Mouse (Mus musculus): Measurements from ENCODE around the gene Chrm5.

DNA sequence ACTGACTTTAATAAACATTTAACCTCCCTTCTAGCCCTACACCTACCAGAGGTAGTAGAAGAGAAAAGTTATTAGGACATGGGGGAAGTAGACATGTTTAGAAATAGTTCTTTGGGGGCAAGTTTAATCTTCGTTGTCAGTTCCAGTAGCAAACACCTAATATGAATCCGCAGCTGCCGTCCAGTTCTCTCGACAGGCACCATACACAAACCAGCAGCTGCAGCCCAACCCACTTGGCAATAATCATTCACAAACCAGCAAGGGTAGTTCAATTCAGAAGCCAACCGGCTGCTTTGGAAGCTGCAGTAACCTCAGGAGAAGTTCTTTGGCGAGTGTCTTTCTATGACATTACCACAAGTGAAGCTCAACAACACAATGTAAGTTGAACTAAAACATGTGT lies 23.4 kb upstream of the Chrm5 start:
- TF ChIP-seq POLR2A (IDR thresholded peaks at IDR 0.05; ENCODE audit: borderline replicate concordance, control insufficient read depth, low read depth, low read length) = no peak
- TF ChIP-seq CTCF (IDR thresholded peaks at IDR 0.05; ENCODE audit: control insufficient read depth, insufficient read depth, low read length) = no peak

Measured in bone marrow, adult 2 months (tissue).